Mouse (Mus musculus) spleen, adult 2 months (tissue): Measurements from ENCODE around the gene Snapc5.

Source experiments
- CTCF ChIP-seq: fragments of 200-500 bp; IDR thresholded peaks from 2 replicates; pipeline ENCODE4 v1.5.1; 2011; ENCODE audit warnings: mild to moderate bottlenecking, inconsistent platforms; ENCODE audit not compliant: insufficient read depth, insufficient read length, insufficient replicate concordance; ENCODE audit errors: extremely low read depth
- POLR2A ChIP-seq: fragments of 200-500 bp; IDR thresholded peaks from 2 replicates; pipeline ENCODE4 v1.6.1; 2011; ENCODE audit warnings: low read depth, low read length, inconsistent platforms

DNA sequence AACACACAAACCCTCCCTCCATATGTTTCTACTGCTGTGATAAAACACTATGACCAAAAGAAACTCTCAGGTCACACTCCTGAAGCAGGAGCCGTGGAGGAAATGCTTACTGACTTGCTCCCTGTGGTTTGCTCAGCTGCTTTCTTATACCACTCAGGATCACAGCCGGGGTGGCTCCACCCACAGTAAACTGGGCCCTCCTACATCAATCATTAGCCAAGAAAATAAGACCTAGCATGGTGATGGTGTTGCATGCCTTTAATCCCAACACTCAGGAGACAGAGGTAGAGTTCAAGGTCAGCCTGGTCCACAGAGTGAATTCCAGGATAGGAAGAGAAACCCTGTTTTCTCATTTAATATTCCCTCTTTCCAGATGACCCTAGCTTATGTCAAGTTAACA, 20.8 kb downstream of the Snapc5 start:
- TF ChIP-seq CTCF (no peak), POLR2A (no peak)
